Mouse (Mus musculus): Measurements from ENCODE around the gene Gm28372. TPM values are rescaled to one million over a fixed set of nuclear protein-coding genes. Genes with fewer than 3 reads are reported as not detected.

Gm28372 gene
- not detected for polyA plus RNA-seq (2014; fragmentation: Illumina TruSeq; extraction: RNeasy Lipid Tissue Mini Kit (QIAGEN cat#74804); ENCODE audit: low replicate concordance)

GRCm38 (mm10) chr2:130404939-130405338 lies at the start of gene Gm28372, which contains the start of gene 1700020A23Rik:
Gene Gm28372 (plus strand): TSS chr2:130405239.
Gene 1700020A23Rik (plus strand): TSS chr2:130405259.

GRCm38 (mm10) chr2:130397186-130397985 lies 7.7 kb upstream of the Gm28372 start, which contains the start of gene Cpxm1:
Gene Cpxm1 (minus strand): TSS chr2:130397574.

GRCm38 (mm10) chr2:130406178-130406577 lies 1.1 kb downstream of the Gm28372 start, which contains the start of gene Tmem239:
Gene Tmem239 (plus strand): TSS chr2:130406478.

GRCm38 (mm10) chr2:130424126-130424853 lies 19.3 kb downstream of the Gm28372 start, which contains the start of the genes Vps16 and Pced1a:
Gene Vps16 (plus strand): TSS chr2:130424339.
Gene Pced1a (minus strand): TSS chr2:130424701.

GRCm38 (mm10) chr2:130449794-130450433 lies 44.9 kb downstream of the Gm28372 start, which contains the start of gene Ptpra:
Gene Ptpra (plus strand): TSS chr2:130450278.

Other genes starting within 250 kb of the Gm28372 start
- gene Snrpb, start 225.8 kb upstream of the Gm28372 start, polyA plus RNA-seq (2014; fragmentation: Illumina TruSeq; extraction: RNeasy Lipid Tissue Mini Kit (QIAGEN cat#74804); ENCODE audit: low replicate concordance) = 7.1 TPM
- gene Tmc2, start 210.0 kb upstream of the Gm28372 start, polyA plus RNA-seq (2014; fragmentation: Illumina TruSeq; extraction: RNeasy Lipid Tissue Mini Kit (QIAGEN cat#74804); ENCODE audit: low replicate concordance) = not detected
- gene Nop56, start 130.8 kb upstream of the Gm28372 start, polyA plus RNA-seq (2014; fragmentation: Illumina TruSeq; extraction: RNeasy Lipid Tissue Mini Kit (QIAGEN cat#74804); ENCODE audit: low replicate concordance) = 62.0 TPM
- 97.2 TPM for gene Idh3b, start 120.7 kb upstream of the Gm28372 start, polyA plus RNA-seq (2014; fragmentation: Illumina TruSeq; extraction: RNeasy Lipid Tissue Mini Kit (QIAGEN cat#74804); ENCODE audit: low replicate concordance)
- gene Ebf4, start 110.1 kb upstream of the Gm28372 start, polyA plus RNA-seq (2014; fragmentation: Illumina TruSeq; extraction: RNeasy Lipid Tissue Mini Kit (QIAGEN cat#74804); ENCODE audit: low replicate concordance) = not detected
- gene Cpxm1, start 7.7 kb upstream of the Gm28372 start, polyA plus RNA-seq (2014; fragmentation: Illumina TruSeq; extraction: RNeasy Lipid Tissue Mini Kit (QIAGEN cat#74804); ENCODE audit: low replicate concordance) = not detected
- not detected for gene 1700020A23Rik, start within 50 bp of the Gm28372 start, polyA plus RNA-seq (2014; fragmentation: Illumina TruSeq; extraction: RNeasy Lipid Tissue Mini Kit (QIAGEN cat#74804); ENCODE audit: low replicate concordance)
- gene Tmem239, start 1.2 kb downstream of the Gm28372 start, polyA plus RNA-seq (2014; fragmentation: Illumina TruSeq; extraction: RNeasy Lipid Tissue Mini Kit (QIAGEN cat#74804); ENCODE audit: low replicate concordance) = not detected
- 16.3 TPM for gene Vps16, start 19.1 kb downstream of the Gm28372 start, polyA plus RNA-seq (2014; fragmentation: Illumina TruSeq; extraction: RNeasy Lipid Tissue Mini Kit (QIAGEN cat#74804); ENCODE audit: low replicate concordance)
- gene Pced1a, start 19.5 kb downstream of the Gm28372 start, polyA plus RNA-seq (2014; fragmentation: Illumina TruSeq; extraction: RNeasy Lipid Tissue Mini Kit (QIAGEN cat#74804); ENCODE audit: low replicate concordance) = 3.5 TPM
- gene Ptpra, start 45.0 kb downstream of the Gm28372 start, polyA plus RNA-seq (2014; fragmentation: Illumina TruSeq; extraction: RNeasy Lipid Tissue Mini Kit (QIAGEN cat#74804); ENCODE audit: low replicate concordance) = 52.3 TPM
- gene Mrps26, start 158.5 kb downstream of the Gm28372 start, polyA plus RNA-seq (2014; fragmentation: Illumina TruSeq; extraction: RNeasy Lipid Tissue Mini Kit (QIAGEN cat#74804); ENCODE audit: low replicate concordance) = 0.59 TPM
- not detected for gene Oxt, start 170.9 kb downstream of the Gm28372 start, polyA plus RNA-seq (2014; fragmentation: Illumina TruSeq; extraction: RNeasy Lipid Tissue Mini Kit (QIAGEN cat#74804); ENCODE audit: low replicate concordance)
- gene Avp, start 177.3 kb downstream of the Gm28372 start, polyA plus RNA-seq (2014; fragmentation: Illumina TruSeq; extraction: RNeasy Lipid Tissue Mini Kit (QIAGEN cat#74804); ENCODE audit: low replicate concordance) = not detected
- 22.9 TPM for gene Fastkd5, start 224.8 kb downstream of the Gm28372 start, polyA plus RNA-seq (2014; fragmentation: Illumina TruSeq; extraction: RNeasy Lipid Tissue Mini Kit (QIAGEN cat#74804); ENCODE audit: low replicate concordance)
- 3.2 TPM for gene Ubox5, start 224.8 kb downstream of the Gm28372 start, polyA plus RNA-seq (2014; fragmentation: Illumina TruSeq; extraction: RNeasy Lipid Tissue Mini Kit (QIAGEN cat#74804); ENCODE audit: low replicate concordance)
- gene Lzts3, start 237.6 kb downstream of the Gm28372 start, polyA plus RNA-seq (2014; fragmentation: Illumina TruSeq; extraction: RNeasy Lipid Tissue Mini Kit (QIAGEN cat#74804); ENCODE audit: low replicate concordance) = 5.8 TPM

Data from small intestine, adult 10 weeks (tissue).